Comparison of ENCODE assay signal across 24 mouse cellular contexts in genomic region chr5:92858104-92858503, GRCm38 (mm10).
DNase-seq lines count a peak whose midpoint lies in the region; ATAC-seq and TF ChIP-seq lines count a peak whose summit lies in the region.
"Had no signal": no experiment of that assay in that cellular context is flagged by ENCODE, and none has a peak within 500 bp of the region (broad histone marks: within the 10 kb centered on the region; RNA-seq: fewer than 3 reads in every experiment).

No protein-coding gene starts in this region.

- TF ChIP-seq CTCF in kidney, adult 2 months (conservative IDR thresholded peaks at IDR 0.05; ENCODE audit: insufficient read depth, insufficient read length, low read depth, low read length) = no peak
- no peak for TF ChIP-seq CTCF in lung, adult 2 months (IDR thresholded peaks at IDR 0.05; ENCODE audit: insufficient read depth, low read length)

- H3K4me3 ChIP-seq in kidney, adult 2 months (ENCODE audit: insufficient read depth, low read depth, low read length) = no peak overlapping the region
- peak overlapping the region; percentile 64 for H3K4me3 ChIP-seq in lung, adult 2 months (replicated peaks; ENCODE audit: extremely low read depth, low read depth, low read length)
- H3K4me3 ChIP-seq in myocyte = peak overlapping the region; percentile 9
- H3K4me3 ChIP-seq: heart, embryonic 13.5 days; midbrain, embryonic 13.5 days had no signal

- no peaks in the 10 kb centered on the region for H3K27me3 ChIP-seq in kidney, adult 2 months (replicated peaks; ENCODE audit: control insufficient read depth, insufficient read depth, low read length)
- H3K27me3 ChIP-seq in myocyte (ENCODE audit: control insufficient read depth, insufficient read depth, insufficient read length) = no peaks in the 10 kb centered on the region
- H3K27me3 ChIP-seq: heart, embryonic 13.5 days; midbrain, embryonic 13.5 days had no signal

- H3K36me3 ChIP-seq in kidney, adult 2 months (ENCODE audit: control insufficient read depth, insufficient read depth, low read length) = no peaks in the 10 kb centered on the region
- H3K36me3 ChIP-seq in myocyte (ENCODE audit: control insufficient read depth, insufficient read depth) = no peaks in the 10 kb centered on the region
- H3K36me3 ChIP-seq: heart, embryonic 13.5 days; midbrain, embryonic 13.5 days had no signal

- TF ChIP-seq POLR2A in kidney, adult 2 months (IDR thresholded peaks at IDR 0.05; ENCODE audit: low read depth, low read length) = no peak
- peak; percentile 27; the same call in 1 of the 2 replicates for TF ChIP-seq POLR2A in lung, adult 2 months (IDR thresholded peaks at IDR 0.05; ENCODE audit: borderline replicate concordance, extremely low read depth, low read depth, low read length)
- TF ChIP-seq POLR2A in myocyte (IDR thresholded peaks at IDR 0.05; ENCODE audit: insufficient read length, low read depth) = no peak

- no peak overlapping the region for H3K4me2 ChIP-seq in myocyte (ENCODE audit: low read depth)
- H3K4me2 ChIP-seq: heart, embryonic 13.5 days; midbrain, embryonic 13.5 days had no signal

- ATAC-seq in frontal cortex, adult (ENCODE audit: low TSS enrichment) = no peak
- ATAC-seq: CD4-positive, CD25-positive, alpha-beta regulatory T cell, adult 4 months; forebrain, embryonic 14.5 days; hindbrain, embryonic 16.5 days; midbrain, embryonic 13.5 days had no signal

- H3ac ChIP-seq in myocyte (ENCODE audit: control insufficient read depth, insufficient read length) = no peak overlapping the region

- 73% methylated on average over 3 of the region's 3 CpGs for WGBS in kidney, adult 2 months
- WGBS in lung, adult 2 months = 47% methylated on average over 3 of the region's 3 CpGs

- peak overlapping the region; percentile 59 for H3K27ac ChIP-seq in kidney, adult 2 months (ENCODE audit: insufficient read depth, low read depth, low read length)
- H3K27ac ChIP-seq: heart, embryonic 13.5 days; liver, embryonic 14.5 days; macrophage; midbrain, embryonic 13.5 days had no signal

- no peaks in the 10 kb centered on the region for H3K79me2 ChIP-seq in myocyte (ENCODE audit: control insufficient read depth, insufficient read depth)

- peaks cover 22% of the 10 kb centered on the region for H3K4me1 ChIP-seq in kidney, adult 2 months (ENCODE audit: control insufficient read depth, insufficient read depth, low read length)
- peaks cover 41% of the 10 kb centered on the region for H3K4me1 ChIP-seq in lung, adult 2 months (ENCODE audit: control insufficient read depth, insufficient read depth, low read length)

- peak; percentile 25 for DNase-seq in kidney, adult 2 months
- DNase-seq in kidney, adult 8-10 months = no peak
- no peak for DNase-seq in lung, adult 2 months
- no peak for DNase-seq in lung, postnatal 14 days
- peak; percentile 97 for DNase-seq in gonadal fat pad, adult 2 months (ENCODE audit: low read depth)
- no peak for DNase-seq in adrenal gland, postnatal 36 days
- DNase-seq: adrenal gland, postnatal 14 days; cerebellum, adult 11 months; cerebellum, adult 9-10 months; cerebellum, postnatal 36 days; gastrocnemius, adult 2 months; heart, postnatal 10 days; liver; retina, postnatal 1 day; right cerebral cortex, postnatal 14 days had no signal

TF ChIP-seq in myocyte, 11 proteins besides CTCF, POLR2A, EP300 and RAD21:
- TF ChIP-seq MAX (IDR thresholded peaks at IDR 0.05; ENCODE audit: low read depth) (no peak), CEBPB (IDR thresholded peaks at IDR 0.05; ENCODE audit: insufficient read depth, poor library complexity, severe bottlenecking) (no peak), MYOG (IDR thresholded peaks at IDR 0.05; ENCODE audit: control insufficient read depth in 1 of 3, insufficient read depth in 1 of 3, insufficient read length in 2 of 3, low read depth in 2 of 3) (no peak), E2F4 (IDR thresholded peaks at IDR 0.05; ENCODE audit: insufficient read depth) (no peak), MYOD1 (IDR thresholded peaks at IDR 0.05; ENCODE audit: control insufficient read depth in 1 of 3, insufficient read length in 2 of 3, low read depth in 2 of 3) (no peak), REST (IDR thresholded peaks at IDR 0.05; ENCODE audit: insufficient read depth, insufficient read length) (no peak), TCF12 (IDR thresholded peaks at IDR 0.05; ENCODE audit: insufficient read depth, poor library complexity, severe bottlenecking) (no peak), TCF3 (IDR thresholded peaks at IDR 0.05; ENCODE audit: insufficient read length, low read depth) (no peak), SRF (IDR thresholded peaks at IDR 0.05; ENCODE audit: control insufficient read depth, insufficient read length, low read depth) (no peak), POLR2AphosphoS2 (IDR thresholded peaks at IDR 0.05; ENCODE audit: insufficient read length, low read depth) (no peak), USF1 (IDR thresholded peaks at IDR 0.05; ENCODE audit: low read depth) (no peak)

Comparison
In these comparisons a context has a peak if more than half of its experiments do, and no peak if none do; other contexts are left out.
1. DNase-seq: peak in kidney, adult 2 months (single experiment) and gonadal fat pad, adult 2 months (single experiment); none in kidney, adult 8-10 months (0 of 2), lung, adult 2 months (single experiment), lung, postnatal 14 days (single experiment) and adrenal gland, postnatal 36 days (0 of 2).